Mouse (Mus musculus): ENCODE measurements around the gene Polr1e. TPM values are rescaled to one million over a fixed set of nuclear protein-coding genes. Genes with fewer than 3 reads are reported as not detected.

Gene Polr1e
- 71.2 and 73.8 TPM in 2 replicates for polyA plus RNA-seq (2015; fragmentation: Nextera tagmentation; extraction: Ambion mirVana)

DNA sequence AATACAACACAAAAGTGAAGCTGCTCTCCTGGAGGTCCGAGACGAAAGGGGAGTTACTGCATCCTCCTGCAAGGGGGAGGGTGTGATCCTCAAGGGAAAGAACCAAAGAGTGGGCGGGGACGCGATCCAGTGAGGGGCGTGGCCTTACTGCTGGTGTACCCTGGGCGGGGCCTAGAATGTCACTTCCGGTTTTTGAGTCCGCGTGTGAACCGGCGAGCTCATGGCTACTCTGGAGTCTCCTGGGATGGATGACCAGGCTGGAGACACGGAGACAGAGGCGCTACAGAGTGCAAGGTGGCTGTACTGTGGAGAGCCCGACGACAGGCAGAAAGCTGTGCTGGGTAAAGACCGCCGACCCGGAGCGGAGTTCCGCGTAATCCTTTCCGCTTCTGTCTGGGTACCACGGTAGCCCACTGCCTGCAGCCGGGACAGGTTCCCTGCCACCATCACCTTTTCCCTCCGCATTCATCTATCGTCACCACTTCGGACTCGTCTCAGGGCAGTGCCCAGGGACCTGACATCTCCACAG is at the start of gene Polr1e:
Polr1e (plus strand) TSS at position 132 of the 529 bp plus-strand sequence.
- Histone ChIP-seq H3K4me2 (peak within 1 kb of the TSS; percentile 87), H3K27ac (peak within 1 kb of the TSS; percentile 60), H3K27me3 (no peaks in the 10 kb centered on the region), H3K4me3 (peak within 1 kb of the TSS; percentile 76), H3K9ac (peak within 1 kb of the TSS; percentile 63), H3K4me1 (replicated peaks) (peaks cover 25% of the 10 kb centered on the region), H3K9me3 (replicated peaks) (no peaks in the 10 kb centered on the region), H3K36me3 (peaks cover 4% of the 10 kb centered on the region; the same call in 1 of the 2 replicates)
- peak; percentile 87 for ATAC-seq (replicated peaks; ENCODE audit: insufficient number of reproducible peaks, insufficient read depth, low FRiP score, low read depth)
- WGBS: under 1% methylated on average over 29 of the region's 29 CpGs

DNA sequence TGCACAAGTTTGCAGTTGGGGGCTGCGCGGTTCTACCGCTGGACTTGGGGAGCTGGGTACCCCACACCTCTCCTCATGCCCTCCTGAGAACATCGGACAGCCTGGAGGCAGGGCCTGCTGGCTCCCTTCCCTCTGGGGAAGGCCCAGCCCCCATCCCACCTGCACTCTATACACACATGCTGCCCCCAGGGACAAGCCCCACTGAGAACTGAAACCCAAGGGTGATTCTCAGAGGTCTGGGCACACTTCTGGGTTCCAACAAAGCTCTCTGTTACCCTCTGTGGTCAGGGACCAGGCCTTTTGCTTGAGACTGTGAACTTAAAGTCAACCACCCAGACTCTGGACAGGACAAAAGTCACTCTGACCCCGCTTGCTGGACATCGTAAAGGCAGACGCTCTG is 48.3 kb upstream of the Polr1e start:
- no peaks in the 10 kb centered on the region for H3K9me3 ChIP-seq (replicated peaks)
- no peak overlapping the region for H3K27ac ChIP-seq
- H3K36me3 ChIP-seq: no peaks in the 10 kb centered on the region
- WGBS: 82% methylated on average over 7 of the region's 7 CpGs
- no peak overlapping the region for H3K4me2 ChIP-seq
- ATAC-seq (replicated peaks; ENCODE audit: insufficient number of reproducible peaks, insufficient read depth, low FRiP score, low read depth): no peak
- H3K4me1 ChIP-seq (replicated peaks): peaks cover 10% of the 10 kb centered on the region
- H3K9ac ChIP-seq: no peak overlapping the region
- H3K4me3 ChIP-seq: no peak overlapping the region
- H3K27me3 ChIP-seq: no peaks in the 10 kb centered on the region

DNA sequence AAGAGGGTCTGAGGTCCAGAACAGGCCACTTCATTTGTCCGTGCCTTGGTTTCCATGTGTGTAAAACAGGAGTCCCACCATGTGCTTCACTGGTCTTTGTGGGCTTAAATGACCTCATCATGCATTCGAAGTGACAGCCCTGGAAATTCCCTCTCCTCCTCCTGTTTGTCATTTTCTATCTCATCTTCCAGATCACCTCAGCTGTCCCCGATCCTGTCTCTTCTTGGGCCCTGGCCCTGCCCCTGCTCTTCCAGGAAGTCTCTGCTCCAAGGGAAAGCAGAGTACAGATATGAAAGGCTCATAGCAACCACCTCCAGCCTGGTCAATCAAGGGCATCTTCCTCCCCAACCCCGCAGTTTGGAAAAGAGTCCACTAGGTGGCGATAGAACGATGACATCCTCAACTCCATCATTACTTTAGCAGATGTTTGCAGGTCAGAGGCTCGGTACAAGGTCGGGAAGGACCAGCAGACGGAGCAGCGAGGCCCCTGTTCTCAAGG is 47.7 kb upstream of the Polr1e start:
- no peak for ATAC-seq (replicated peaks; ENCODE audit: insufficient number of reproducible peaks, insufficient read depth, low FRiP score, low read depth)
- no peak overlapping the region for H3K9ac ChIP-seq
- peaks cover 10% of the 10 kb centered on the region for H3K4me1 ChIP-seq (replicated peaks)
- WGBS: 18% methylated on average over 10 of the region's 10 CpGs
- H3K4me3 ChIP-seq: no peak overlapping the region
- no peaks in the 10 kb centered on the region for H3K9me3 ChIP-seq (replicated peaks)
- no peaks in the 10 kb centered on the region for H3K27me3 ChIP-seq
- no peak overlapping the region for H3K4me2 ChIP-seq
- no peaks in the 10 kb centered on the region for H3K36me3 ChIP-seq
- no peak overlapping the region for H3K27ac ChIP-seq

DNA sequence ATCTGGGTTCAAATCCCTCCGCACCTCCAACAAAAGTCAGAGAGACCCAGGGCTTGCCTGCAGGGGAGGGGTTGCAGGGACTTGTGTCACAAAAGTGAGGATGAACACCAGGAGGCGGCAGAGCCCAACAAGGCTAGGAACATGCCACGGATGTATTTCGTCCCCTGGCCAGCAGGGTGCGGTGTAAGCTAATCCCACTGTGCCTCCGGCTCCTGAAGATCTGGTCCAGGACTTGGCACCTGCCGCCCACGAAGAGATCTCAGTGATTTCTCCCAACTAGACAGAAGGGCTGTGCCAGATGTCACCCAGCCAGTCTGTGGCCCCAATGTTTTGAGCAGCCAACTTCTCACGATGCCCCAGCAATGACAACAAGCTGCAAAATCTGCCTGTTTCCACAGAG is 44.9 kb upstream of the Polr1e start:
- no peak overlapping the region for H3K27ac ChIP-seq
- peaks cover 10% of the 10 kb centered on the region for H3K4me1 ChIP-seq (replicated peaks)
- peak overlapping the region; percentile 33 for H3K4me3 ChIP-seq
- no peaks in the 10 kb centered on the region for H3K27me3 ChIP-seq
- H3K4me2 ChIP-seq: peak overlapping the region; percentile 63
- no peaks in the 10 kb centered on the region for H3K36me3 ChIP-seq
- H3K9me3 ChIP-seq (replicated peaks): no peaks in the 10 kb centered on the region
- no peak overlapping the region for H3K9ac ChIP-seq
- no peak; the same call in 1 of the 2 replicates for ATAC-seq (replicated peaks; ENCODE audit: insufficient number of reproducible peaks, insufficient read depth, low FRiP score, low read depth)
- WGBS: 12% methylated on average over 9 of the region's 9 CpGs

DNA sequence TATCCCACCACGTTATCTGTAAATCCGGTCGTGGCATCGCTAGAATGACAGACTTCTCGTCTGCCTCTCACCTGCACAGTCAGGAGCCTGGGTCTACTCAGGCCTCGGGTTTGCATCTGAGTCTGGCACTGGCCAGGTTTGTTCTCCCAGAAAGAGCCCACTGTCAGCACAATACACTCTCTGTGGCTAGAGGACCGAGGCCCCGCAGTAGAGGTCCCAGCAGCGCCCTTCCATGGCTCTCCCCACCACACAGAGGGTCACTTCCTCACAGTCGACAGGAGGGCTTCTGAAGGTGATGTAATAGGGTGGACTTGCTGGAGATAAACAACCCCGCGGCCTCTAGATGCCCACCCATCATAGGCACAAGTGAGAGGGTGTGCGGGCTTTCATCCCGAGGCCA is 44.5 kb upstream of the Polr1e start:
- WGBS: 35% methylated on average over 14 of the region's 14 CpGs

DNA sequence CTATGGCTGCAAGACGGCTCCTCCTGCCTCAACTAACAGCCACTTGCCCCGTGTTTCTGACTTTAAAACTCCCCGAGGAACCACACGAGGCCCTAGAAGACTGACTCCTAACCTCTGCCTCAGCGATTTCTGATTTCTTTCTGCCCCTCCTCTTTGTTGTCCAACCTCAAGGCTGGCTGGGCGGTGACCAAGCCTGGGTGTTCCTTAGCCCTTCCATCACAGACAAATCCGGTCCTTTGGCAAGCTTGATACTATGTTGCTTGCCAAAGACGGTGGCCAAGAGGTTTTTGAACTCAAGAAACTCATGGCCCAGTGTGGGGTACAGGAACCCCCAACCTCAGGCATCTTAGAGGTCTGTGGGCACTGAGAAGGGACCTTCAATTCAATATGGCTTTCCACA is 44.1 kb upstream of the Polr1e start:
- Histone ChIP-seq H3K4me2 (no peak overlapping the region), H3K4me1 (replicated peaks) (peaks cover 10% of the 10 kb centered on the region), H3K27ac (no peak overlapping the region), H3K9me3 (replicated peaks) (no peaks in the 10 kb centered on the region), H3K4me3 (no peak overlapping the region), H3K36me3 (no peaks in the 10 kb centered on the region), H3K27me3 (no peaks in the 10 kb centered on the region), H3K9ac (no peak overlapping the region)
- no peak for ATAC-seq (replicated peaks; ENCODE audit: insufficient number of reproducible peaks, insufficient read depth, low FRiP score, low read depth)
- 79% methylated on average over 8 of the region's 8 CpGs for WGBS

More for the DNA sequence above, 44.5 kb upstream of the Polr1e start:
- Histone ChIP-seq H3K36me3 (no peaks in the 10 kb centered on the region), H3K4me2 (peak overlapping the region; percentile 63), H3K9ac (no peak overlapping the region), H3K27ac (no peak overlapping the region), H3K27me3 (no peaks in the 10 kb centered on the region), H3K4me3 (peak overlapping the region; percentile 33), H3K9me3 (replicated peaks) (no peaks in the 10 kb centered on the region), H3K4me1 (replicated peaks) (peaks cover 10% of the 10 kb centered on the region)
- peak; percentile 18; the same call in 1 of the 2 replicates for ATAC-seq (replicated peaks; ENCODE audit: insufficient number of reproducible peaks, insufficient read depth, low FRiP score, low read depth)

DNA sequence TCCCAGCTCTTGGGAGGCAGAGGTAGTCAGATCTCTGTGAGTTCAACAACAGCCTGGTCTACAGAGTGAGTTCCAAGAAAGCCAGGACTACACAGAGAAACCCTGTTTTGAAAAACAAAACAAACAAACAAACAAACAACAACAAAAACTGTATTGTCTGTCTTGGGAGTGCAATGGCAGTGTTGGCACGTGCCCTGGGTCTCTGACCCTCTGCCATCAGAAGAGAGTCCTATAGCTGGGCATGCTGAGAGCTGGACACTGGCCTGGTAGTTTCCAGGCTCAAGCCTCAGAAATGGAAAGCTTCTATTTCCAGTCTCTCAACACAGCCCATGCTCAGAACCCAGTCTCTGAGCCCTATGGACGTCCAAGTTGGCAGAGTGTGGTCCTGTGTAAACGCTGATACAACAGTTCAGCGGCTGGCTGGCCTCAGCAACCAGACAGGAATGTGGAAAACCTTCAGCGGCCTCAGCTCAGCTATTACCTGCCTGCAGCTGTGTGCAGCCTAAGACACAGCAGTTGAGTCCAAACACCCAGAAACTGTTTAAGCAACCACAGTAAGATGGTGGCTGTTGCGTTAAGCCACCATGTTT is 42.3 kb upstream of the Polr1e start:
- Histone ChIP-seq H3K9me3 (replicated peaks) (no peaks in the 10 kb centered on the region), H3K27ac (no peak overlapping the region), H3K36me3 (no peaks in the 10 kb centered on the region), H3K27me3 (no peaks in the 10 kb centered on the region), H3K4me1 (replicated peaks) (peaks cover 22% of the 10 kb centered on the region), H3K9ac (no peak overlapping the region), H3K4me2 (no peak overlapping the region), H3K4me3 (no peak overlapping the region)
- no peak for ATAC-seq (replicated peaks; ENCODE audit: insufficient number of reproducible peaks, insufficient read depth, low FRiP score, low read depth)
- 66% methylated on average over 6 of the region's 6 CpGs for WGBS

DNA sequence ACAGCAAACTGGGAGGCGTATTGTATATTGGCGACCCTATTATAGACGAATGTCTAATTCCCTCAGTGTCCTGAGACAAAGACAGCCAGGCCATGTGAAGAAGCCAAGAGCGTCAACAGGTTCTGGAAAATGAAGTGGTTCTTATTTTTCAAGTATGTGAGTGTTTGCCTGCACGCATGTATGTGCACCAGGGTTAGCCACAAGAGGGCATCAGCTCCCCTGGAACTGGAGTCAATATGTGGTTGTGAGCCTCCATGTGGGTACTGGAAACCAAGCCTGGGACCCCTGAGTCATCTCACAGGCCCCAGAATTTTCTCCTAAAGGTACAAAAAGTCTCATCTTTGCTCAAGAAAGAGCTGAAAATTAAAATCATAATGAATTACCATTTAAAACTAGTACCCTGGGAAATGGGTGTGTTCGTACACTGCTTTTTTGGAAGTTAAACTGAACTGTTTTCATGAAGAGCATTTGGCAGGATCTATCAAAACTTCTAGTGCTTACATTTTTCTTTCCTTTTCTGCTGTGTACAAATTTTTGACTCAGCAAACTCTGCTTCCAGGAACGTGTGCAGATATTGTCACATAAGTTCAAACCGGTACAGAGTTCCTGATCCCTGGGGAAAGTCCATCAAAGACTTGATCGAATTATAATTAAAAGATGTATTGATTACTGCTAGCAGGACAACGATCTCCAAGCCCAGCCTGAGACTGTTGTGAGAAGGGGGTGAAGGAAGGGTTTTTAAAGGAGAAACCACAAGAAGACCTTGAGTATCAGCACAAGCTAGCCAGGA is 41.3 kb upstream of the Polr1e start:
- 86% methylated on average over 10 of the region's 10 CpGs for WGBS
- Histone ChIP-seq H3K9me3 (replicated peaks) (no peaks in the 10 kb centered on the region), H3K9ac (no peak overlapping the region), H3K27ac (no peak overlapping the region), H3K4me1 (replicated peaks) (peaks cover 26% of the 10 kb centered on the region), H3K4me2 (no peak overlapping the region), H3K27me3 (no peaks in the 10 kb centered on the region), H3K36me3 (no peaks in the 10 kb centered on the region), H3K4me3 (no peak overlapping the region)
- no peak for ATAC-seq (replicated peaks; ENCODE audit: insufficient number of reproducible peaks, insufficient read depth, low FRiP score, low read depth)

DNA sequence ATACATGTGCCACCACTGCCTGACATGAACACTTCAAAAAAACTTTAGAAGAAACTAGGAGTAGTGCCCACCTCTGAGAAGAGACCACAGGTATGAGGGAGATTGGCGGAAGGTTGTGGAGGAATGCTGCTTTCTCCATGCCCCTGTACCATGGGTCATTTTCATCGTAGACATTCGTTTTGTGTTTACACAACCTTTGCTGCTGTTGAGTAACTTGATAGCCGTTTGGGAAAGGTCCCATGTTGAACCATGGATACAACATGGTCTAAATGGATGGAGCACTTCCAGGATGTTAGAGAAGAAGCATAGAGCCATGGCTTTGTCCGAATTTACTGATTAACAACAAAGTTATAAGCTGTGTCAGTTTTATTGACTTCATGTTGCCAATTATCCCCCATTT is 40.2 kb upstream of the Polr1e start:
- WGBS: 75% methylated on average over 5 of the region's 5 CpGs
- ATAC-seq (replicated peaks; ENCODE audit: insufficient number of reproducible peaks, insufficient read depth, low FRiP score, low read depth): no peak
- H3K4me2 ChIP-seq: no peak overlapping the region
- H3K4me3 ChIP-seq: no peak overlapping the region
- H3K9ac ChIP-seq: no peak overlapping the region
- peaks cover 37% of the 10 kb centered on the region for H3K4me1 ChIP-seq (replicated peaks)
- no peaks in the 10 kb centered on the region for H3K36me3 ChIP-seq
- H3K27me3 ChIP-seq: no peaks in the 10 kb centered on the region
- no peak overlapping the region for H3K27ac ChIP-seq
- H3K9me3 ChIP-seq (replicated peaks): no peaks in the 10 kb centered on the region

DNA sequence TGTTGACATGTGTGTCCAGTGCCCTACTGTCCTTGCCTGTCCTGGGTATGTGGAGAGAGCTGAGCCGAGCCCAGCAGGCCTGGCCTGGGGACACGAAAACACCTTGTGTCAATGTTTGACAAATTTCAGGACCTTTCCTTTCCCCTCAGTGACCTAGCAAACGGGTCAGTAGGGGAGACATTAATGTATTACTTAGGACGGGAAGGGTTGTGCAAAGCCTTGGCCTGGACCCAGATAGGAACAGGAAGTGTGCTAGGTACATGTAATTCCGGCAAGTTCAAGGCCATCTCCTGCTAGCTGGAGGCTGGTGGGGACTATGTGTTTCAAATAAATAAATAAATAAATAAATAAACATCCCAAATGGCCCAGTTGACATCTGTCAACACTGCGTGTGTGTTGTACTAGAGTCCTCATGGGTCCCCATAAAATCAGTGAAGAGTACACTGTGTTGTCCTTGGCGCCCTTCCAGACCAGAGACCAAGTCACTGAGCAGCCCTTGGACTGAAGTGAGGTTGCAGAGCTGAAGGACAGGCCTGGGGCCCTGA is 38.5 kb upstream of the Polr1e start:
- Histone ChIP-seq H3K27me3 (no peaks in the 10 kb centered on the region), H3K9ac (no peak overlapping the region), H3K4me3 (no peak overlapping the region), H3K36me3 (peaks cover 6% of the 10 kb centered on the region), H3K9me3 (replicated peaks) (no peaks in the 10 kb centered on the region), H3K4me1 (replicated peaks) (peaks cover 37% of the 10 kb centered on the region), H3K4me2 (no peak overlapping the region), H3K27ac (no peak overlapping the region)
- no peak for ATAC-seq (replicated peaks; ENCODE audit: insufficient number of reproducible peaks, insufficient read depth, low FRiP score, low read depth)
- 61% methylated on average over 7 of the region's 7 CpGs for WGBS

DNA sequence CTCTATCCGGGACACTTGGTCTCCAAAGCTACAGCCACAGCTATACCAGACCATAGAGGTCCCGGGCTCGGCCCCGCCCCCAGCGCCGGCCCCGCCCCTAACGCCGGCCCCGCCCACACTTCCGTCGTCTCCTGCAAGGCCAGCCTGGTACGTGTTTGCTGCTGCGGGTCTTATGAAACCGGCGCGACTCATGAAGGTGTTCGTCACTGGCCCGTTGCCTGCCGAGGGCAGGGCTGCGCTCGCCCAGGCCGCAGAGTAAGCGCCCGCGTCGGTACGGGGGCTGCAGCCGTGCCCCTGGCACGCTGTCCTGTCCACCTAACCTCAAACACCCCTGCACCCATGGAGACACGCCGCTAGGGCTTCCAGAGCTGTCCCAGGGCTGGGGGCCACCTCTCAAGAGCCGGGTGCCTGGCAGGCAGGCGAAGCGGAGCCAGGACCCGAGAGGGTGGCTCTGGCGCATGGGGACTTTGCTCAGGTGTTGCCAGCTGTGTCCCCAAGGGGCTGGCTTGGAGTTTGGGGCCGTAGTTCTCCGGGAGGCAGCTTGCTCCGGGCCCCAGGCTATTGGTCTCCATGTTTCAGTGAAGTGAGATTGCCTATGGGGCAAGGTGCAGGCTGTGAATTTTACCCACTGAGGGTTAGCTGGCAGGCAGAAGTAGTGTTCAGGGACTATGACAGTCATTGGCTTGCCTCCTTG is 37.0 kb upstream of the Polr1e start, which contains the start of gene Grhpr:
Grhpr (plus strand) TSS at position 116 of the 694 bp plus-strand sequence.
- H3K27me3 ChIP-seq: no peaks in the 10 kb centered on the region
- ATAC-seq (replicated peaks; ENCODE audit: insufficient number of reproducible peaks, insufficient read depth, low FRiP score, low read depth): peak; percentile 92
- H3K4me3 ChIP-seq: peak within 1 kb of the TSS; percentile 77
- peaks cover 21% of the 10 kb centered on the region for H3K36me3 ChIP-seq
- peak within 1 kb of the TSS; percentile 84 for H3K4me2 ChIP-seq
- H3K9me3 ChIP-seq (replicated peaks): no peaks in the 10 kb centered on the region
- WGBS: under 1% methylated on average over 40 of the region's 40 CpGs
- H3K4me1 ChIP-seq (replicated peaks): peaks cover 37% of the 10 kb centered on the region
- peak within 1 kb of the TSS; percentile 86 for H3K9ac ChIP-seq
- peak within 1 kb of the TSS; percentile 89 for H3K27ac ChIP-seq
